ENCODE assay signal across 16 mouse cellular contexts in the genomic region with DNA sequence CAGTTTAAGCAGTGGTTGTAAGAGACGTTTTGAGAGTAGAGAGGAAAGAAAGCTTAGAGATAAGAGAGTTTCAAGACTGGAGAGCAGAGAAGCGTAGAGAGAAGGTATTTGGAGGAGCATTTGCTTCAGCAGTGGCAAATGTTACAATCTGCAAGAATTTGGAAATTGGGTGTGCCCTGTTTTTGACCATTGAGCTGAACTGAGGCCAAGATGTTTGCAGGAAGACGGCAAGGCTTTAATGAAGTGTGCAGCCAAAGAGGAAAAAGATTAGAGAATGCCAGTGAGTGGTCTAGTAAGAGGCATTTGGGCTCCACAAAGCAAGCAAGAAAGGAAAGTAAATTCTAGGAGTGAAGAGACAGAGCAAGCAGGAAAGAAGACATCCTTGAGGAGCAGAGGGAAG.
DNase-seq lines count a peak whose midpoint lies in the region; ATAC-seq and TF ChIP-seq lines count a peak whose summit lies in the region.
"Had no signal": no experiment of that assay in that cellular context is flagged by ENCODE, and none has a peak within 500 bp of the region (broad histone marks: within the 10 kb centered on the region; RNA-seq: fewer than 3 reads in every experiment).

No protein-coding gene starts in this region.

- intact Hi-C loops in heart, postnatal 25 days (cut with DNase I) = loop anchor here (5.0 kb wide), 2 partner anchors 79 to 336 kb away; partner anchors contain the start of gene Jun
- intact Hi-C loops in heart, postnatal 10 days (cut with DNase I) = no loop called here

- H3K9me3 ChIP-seq in forebrain, postnatal 0 days (ENCODE audit: low read length) = no peaks in the 10 kb centered on the region
- H3K9me3 ChIP-seq: limb, embryonic 12.5 days; megakaryocyte, embryonic 14.5 days had no signal

- H3K4me2 ChIP-seq in forebrain, postnatal 0 days (ENCODE audit: low read depth) = no peak overlapping the region
- H3K4me2 ChIP-seq: hindbrain, embryonic 14.5 days; limb, embryonic 12.5 days had no signal

- no peaks in the 10 kb centered on the region for H3K36me3 ChIP-seq in forebrain, postnatal 0 days (ENCODE audit: insufficient read depth)
- H3K36me3 ChIP-seq: limb, embryonic 12.5 days had no signal

- no peak for TF ChIP-seq CTCF in forebrain, postnatal 0 days (IDR thresholded peaks at IDR 0.05; ENCODE audit: low read depth)

- H3K27me3 ChIP-seq in forebrain, postnatal 0 days (ENCODE audit: insufficient read depth, low read length) = no peaks in the 10 kb centered on the region
- H3K27me3 ChIP-seq: limb, embryonic 12.5 days; megakaryocyte, embryonic 14.5 days had no signal

- peak; percentile 36 to 49 for DNase-seq in heart, adult 9 months (ENCODE audit: low spot score in 2 of 2)
- no peak for DNase-seq in heart, postnatal 25 days (ENCODE audit: low spot score)
- peak; percentile 46 for DNase-seq in adipocyte (ENCODE audit: low spot score)
- DNase-seq in heart, postnatal 10 days = peak; percentile 33 to 39
- DNase-seq in lung, postnatal 36 days = peak; percentile 62
- DNase-seq in forebrain, postnatal 0 days = no peak
- no peak for DNase-seq in right cerebral cortex, postnatal 25 days
- DNase-seq: adrenal gland, postnatal 14 days; cerebellum, postnatal 10 days; thymus, postnatal 14 days had no signal

- 67% methylated on average over 3 of the region's 3 CpGs for WGBS in forebrain, postnatal 0 days

- H3K27ac ChIP-seq in forebrain, postnatal 0 days (ENCODE audit: low read depth, low read length) = no peak overlapping the region
- H3K27ac ChIP-seq: hindbrain, embryonic 14.5 days; limb, embryonic 12.5 days; liver, embryonic 14.5 days had no signal

- H3K4me3 ChIP-seq in forebrain, postnatal 0 days (ENCODE audit: low read depth, low read length) = no peak overlapping the region
- H3K4me3 ChIP-seq: limb, embryonic 12.5 days; megakaryocyte, embryonic 14.5 days had no signal

- no peak overlapping the region for H3K9ac ChIP-seq in forebrain, postnatal 0 days
- H3K9ac ChIP-seq: hindbrain, embryonic 14.5 days; limb, embryonic 12.5 days; liver, embryonic 14.5 days had no signal

- no peak for ATAC-seq in forebrain, postnatal 0 days
- ATAC-seq: CD4-positive, CD25-positive, alpha-beta regulatory T cell, adult 4 months; intestine, postnatal 0 days had no signal

- no peaks in the 10 kb centered on the region for H3K4me1 ChIP-seq in forebrain, postnatal 0 days (ENCODE audit: insufficient read depth)

Comparison
In these comparisons a context has a peak if more than half of its experiments do, and no peak if none do; other contexts are left out.
1. DNase-seq: peak in heart, adult 9 months (2 of 2), adipocyte (single experiment), heart, postnatal 10 days (2 of 2) and lung, postnatal 36 days (single experiment); none in heart, postnatal 25 days (single experiment), forebrain, postnatal 0 days (single experiment) and right cerebral cortex, postnatal 25 days (single experiment).